Comparison of ENCODE assay signal across 31 mouse cellular contexts in genomic region chr3:121957606-121958344, GRCm38 (mm10). TPM values are rescaled to one million over a fixed set of nuclear protein-coding genes. Genes with fewer than 3 reads are reported as not detected.
DNase-seq lines count a peak whose midpoint lies in the region; ATAC-seq and TF ChIP-seq lines count a peak whose summit lies in the region.
"Had no signal": no experiment of that assay in that cellular context is flagged by ENCODE, and none has a peak within 500 bp of the region (broad histone marks: within the 10 kb centered on the region; RNA-seq: fewer than 3 reads in every experiment).

No protein-coding gene starts in this region.

- no peak overlapping the region for H3K4me3 ChIP-seq in forebrain, embryonic 15.5 days
- H3K4me3 ChIP-seq in forebrain, embryonic 13.5 days: no peak overlapping the region
- H3K4me3 ChIP-seq: embryonic facial prominence, embryonic 10.5 days; embryonic facial prominence, embryonic 13.5 days; erythroblast, embryonic 14.5 days; heart, adult 2 months; heart, embryonic 10.5 days; heart, embryonic 13.5 days; hindbrain, embryonic 15.5 days had no signal

- H3K9me3 ChIP-seq in forebrain, embryonic 15.5 days: no peaks in the 10 kb centered on the region
- H3K9me3 ChIP-seq in forebrain, embryonic 13.5 days (replicated peaks): no peaks in the 10 kb centered on the region
- H3K9me3 ChIP-seq: embryonic facial prominence, embryonic 13.5 days; heart, embryonic 10.5 days; heart, embryonic 13.5 days; hindbrain, embryonic 15.5 days had no signal

- no peak for DNase-seq in frontal cortex, postnatal 25 days (ENCODE audit: low spot score in 2 of 2)
- peak; percentile 24 to 85 for DNase-seq in left cerebral cortex, postnatal 25 days (ENCODE audit: low spot score in 2 of 2)
- no peak for DNase-seq in left cerebral cortex, adult 18-20 months (ENCODE audit: low spot score in 2 of 2)
- peak; percentile 30 for DNase-seq in brain, embryonic 14.5 days (ENCODE audit: low read depth)
- no peak for DNase-seq in ovary, postnatal 14 days (ENCODE audit: low spot score)
- DNase-seq: adrenal gland, postnatal 10 days; adrenal gland, postnatal 36 days; B cell, adult 2 months; cerebellum, adult 11-12 months; cerebellum, adult 8-10 months; cerebellum, postnatal 10 days; cerebellum, postnatal 36 days; embryo, embryonic 11 days; gastrocnemius, postnatal 10 days; gastrocnemius, postnatal 36 days; heart, adult 2 months; heart, postnatal 14 days; heart, postnatal 4 days had no signal

- TF ChIP-seq CTCF in brain, embryonic 14.5 days (IDR thresholded peaks at IDR 0.05; ENCODE audit: borderline replicate concordance, extremely low read depth, insufficient read depth, insufficient read length): no peak

- no peak overlapping the region for H3K9ac ChIP-seq in forebrain, embryonic 15.5 days (replicated peaks)
- no peak overlapping the region for H3K9ac ChIP-seq in forebrain, embryonic 13.5 days
- H3K9ac ChIP-seq: embryonic facial prominence, embryonic 13.5 days; heart, embryonic 13.5 days; hindbrain, embryonic 15.5 days had no signal

- TF ChIP-seq POLR2A in brain, embryonic 14.5 days (IDR thresholded peaks at IDR 0.05; ENCODE audit: borderline replicate concordance, extremely low read depth, insufficient read depth, insufficient read length, poor library complexity, severe bottlenecking): no peak

- H3K27me3 ChIP-seq in forebrain, embryonic 15.5 days: peaks cover 19% of the 10 kb centered on the region
- H3K27me3 ChIP-seq in forebrain, embryonic 13.5 days: peaks cover 30% of the 10 kb centered on the region
- H3K27me3 ChIP-seq: CH12.LX; embryonic facial prominence, embryonic 13.5 days; heart, embryonic 13.5 days; Patski had no signal

- peaks cover 13% of the 10 kb centered on the region for H3K4me1 ChIP-seq in forebrain, embryonic 15.5 days
- peaks cover 10% of the 10 kb centered on the region; the same call in 1 of the 2 replicates for H3K4me1 ChIP-seq in forebrain, embryonic 13.5 days
- H3K4me1 ChIP-seq: heart, embryonic 10.5 days; hindbrain, embryonic 15.5 days had no signal

- intact Hi-C loops in left cerebral cortex, postnatal 25 days (cut with DNase I): no loop called here

- H3K36me3 ChIP-seq in forebrain, embryonic 15.5 days: no peaks in the 10 kb centered on the region
- no peaks in the 10 kb centered on the region for H3K36me3 ChIP-seq in forebrain, embryonic 13.5 days (ENCODE audit: poor library complexity, severe bottlenecking)
- H3K36me3 ChIP-seq: embryonic facial prominence, embryonic 13.5 days; G1E; hindbrain, embryonic 15.5 days had no signal

- ATAC-seq in forebrain, embryonic 15.5 days (replicated peaks): no peak
- no peak; the same call in 1 of the 2 replicates for ATAC-seq in forebrain, embryonic 13.5 days
- peak; percentile 84 for ATAC-seq in frontal cortex, adult (ENCODE audit: low TSS enrichment)
- ATAC-seq: intestine, postnatal 0 days; Patski had no signal

- WGBS in forebrain, embryonic 15.5 days: 73% methylated on average over 2 of the region's 2 CpGs
- WGBS in forebrain, embryonic 13.5 days: 92% methylated on average over 2 of the region's 2 CpGs

- H3K27ac ChIP-seq in forebrain, embryonic 15.5 days (replicated peaks): peak overlapping the region; percentile 59; the same call in 1 of the 2 replicates
- no peak overlapping the region for H3K27ac ChIP-seq in forebrain, embryonic 13.5 days
- H3K27ac ChIP-seq: embryonic facial prominence, embryonic 10.5 days; embryonic facial prominence, embryonic 13.5 days; heart, adult 2 months; heart, embryonic 10.5 days; heart, embryonic 13.5 days; hindbrain, embryonic 15.5 days had no signal

- no peak overlapping the region for H3K4me2 ChIP-seq in forebrain, embryonic 15.5 days (replicated peaks)
- no peak overlapping the region for H3K4me2 ChIP-seq in forebrain, embryonic 13.5 days
- H3K4me2 ChIP-seq: embryonic facial prominence, embryonic 13.5 days; heart, embryonic 13.5 days; hindbrain, embryonic 15.5 days had no signal

RNA-seq across cellular contexts. Expression of gene Arhgap29, which starts 5.4 kb away (rescaled TPM):
- polyA plus RNA-seq in forebrain, embryonic 15.5 days (2015; fragmentation: Nextera tagmentation; extraction: Ambion mirVana): 16.3 and 16.4 TPM in 2 replicates
- polyA plus RNA-seq in forebrain, embryonic 13.5 days (2015; fragmentation: Nextera tagmentation; extraction: Ambion mirVana): 9.6 and 11.5 TPM in 2 replicates
- 10 to 100 TPM; 23.9 to 26.9 TPM for total RNA-seq in left cerebral cortex, postnatal 25 days (2021)
- total RNA-seq in left cerebral cortex, adult 18-20 months (2021): 10 to 100 TPM; 20.7 to 24.6 TPM
- 15.2 and 26.2 TPM in 2 replicates for polyA plus RNA-seq in brain, embryonic 14.5 days (2012; rRNA removed)
- polyA plus RNA-seq: erythroblast, embryonic 14.5 days had no signal

Comparison
In these comparisons a context has a peak if more than half of its experiments do, and no peak if none do; other contexts are left out.
1. DNase-seq: peak in left cerebral cortex, postnatal 25 days (2 of 2) and brain, embryonic 14.5 days (single experiment); none in frontal cortex, postnatal 25 days (0 of 2), left cerebral cortex, adult 18-20 months (0 of 2) and ovary, postnatal 14 days (single experiment).